Mouse (Mus musculus): ENCODE measurements around the gene H2-K1.

H2-K1 gene

GRCm38 (mm10) chr17:33991788-33992664 lies 8.1 kb downstream of the H2-K1 start:
- in situ Hi-C loops (cut with MboI, MseI), result loop anchor here in 1 of 2 experiments (25.0 kb wide), 1 partner anchor 1395 kb away; the partner anchor contains the start of gene H2-Q4

- in situ Hi-C loops (cut with MboI, MseI), result loop anchor here (10.0 to 25.0 kb wide), 2 partner anchors 1405 to 1473 kb away; partner anchors contain the start of gene H2-Q4 (in 1 of the 2)
Measured at GRCm38 (mm10) chr17:33982136-33982535, 18.0 kb downstream of the H2-K1 start.

GRCm38 (mm10) chr17:33981192-33981909 lies 18.8 kb downstream of the H2-K1 start:
- in situ Hi-C loops (cut with MboI, MseI), result loop anchor here (10.0 to 25.0 kb wide), 2 partner anchors 1406 to 1473 kb away; partner anchors contain the start of gene H2-Q4 (in 1 of the 2)

GRCm38 (mm10) chr17:33980181-33981035 lies 19.7 kb downstream of the H2-K1 start:
- in situ Hi-C loops (cut with MboI, MseI), result loop anchor here (10.0 to 25.0 kb wide), 2 partner anchors 1407 to 1474 kb away; partner anchors contain the start of gene H2-Q4 (in 1 of the 2)

GRCm38 (mm10) chr17:33979512-33980050 lies 20.6 kb downstream of the H2-K1 start:
- in situ Hi-C loops (cut with MboI, MseI), result loop anchor here (10.0 to 25.0 kb wide), 2 partner anchors 1408 to 1475 kb away; partner anchors contain the start of gene H2-Q4 (in 1 of the 2)

- in situ Hi-C loops (cut with MboI, MseI), result loop anchor here in 1 of 2 experiments (25.0 kb wide), 1 partner anchor 1409 kb away; the partner anchor contains the start of gene H2-Q4
Measured at GRCm38 (mm10) chr17:33978631-33979031, 21.5 kb downstream of the H2-K1 start.

GRCm38 (mm10) chr17:33977861-33978557 lies 22.1 kb downstream of the H2-K1 start:
- in situ Hi-C loops (cut with MboI, MseI), result loop anchor here in 1 of 2 experiments (25.0 kb wide), 1 partner anchor 1409 kb away; the partner anchor contains the start of gene H2-Q4

GRCm38 (mm10) chr17:33973572-33973971 lies 26.6 kb downstream of the H2-K1 start:
- in situ Hi-C loops (cut with MboI, MseI), result no loop called here

- in situ Hi-C loops (cut with MboI, MseI), result no loop called here
Measured at GRCm38 (mm10) chr17:33972691-33973090, 27.5 kb downstream of the H2-K1 start.

GRCm38 (mm10) chr17:33969394-33969793 lies 30.8 kb downstream of the H2-K1 start:
- in situ Hi-C loops (cut with MboI, MseI), result no loop called here

- in situ Hi-C loops (cut with MboI, MseI), result no loop called here
Measured at GRCm38 (mm10) chr17:33968927-33969326, 31.2 kb downstream of the H2-K1 start.

- in situ Hi-C loops (cut with MboI, MseI), result no loop called here
Measured at GRCm38 (mm10) chr17:33968489-33968888, 31.7 kb downstream of the H2-K1 start.

- in situ Hi-C loops (cut with MboI, MseI), result no loop called here
Measured at GRCm38 (mm10) chr17:33965846-33966550, 34.1 kb downstream of the H2-K1 start.

- in situ Hi-C loops (cut with MboI, MseI), result no loop called here
Measured at GRCm38 (mm10) chr17:33965082-33965845, 34.9 kb downstream of the H2-K1 start.

GRCm38 (mm10) chr17:33962876-33963275 lies 37.3 kb downstream of the H2-K1 start:
- in situ Hi-C loops (cut with MboI, MseI), result loop anchor here in 1 of 2 experiments (5.0 kb wide), 1 partner anchor 811 kb away; no protein-coding TSS in a partner anchor

- in situ Hi-C loops (cut with MboI, MseI), result loop anchor here in 1 of 2 experiments (5.0 kb wide), 1 partner anchor 808 kb away; no protein-coding TSS in a partner anchor
Measured at GRCm38 (mm10) chr17:33959948-33960347, 40.2 kb downstream of the H2-K1 start.

GRCm38 (mm10) chr17:33959135-33959534 lies 41.0 kb downstream of the H2-K1 start:
- in situ Hi-C loops (cut with MboI, MseI), result no loop called here

GRCm38 (mm10) chr17:33958451-33958850 lies 41.7 kb downstream of the H2-K1 start:
- in situ Hi-C loops (cut with MboI, MseI), result no loop called here

Data from T-helper 17 cell (primary cell).